Mouse (Mus musculus): ENCODE data around the gene Iqgap1.

Iqgap1 gene

GRCm38 (mm10) chr7:80825843-80826403, at the start of gene Iqgap1:
Iqgap1 (minus strand) TSS chr7:80825974.
- no peak for DNase-seq (ENCODE audit: low read depth, low spot score)

- no peak for DNase-seq (ENCODE audit: low read depth, low spot score)
Observed at GRCm38 (mm10) chr7:80873631-80874030, 47.9 kb upstream of the Iqgap1 start.

- no peak for DNase-seq (ENCODE audit: low read depth, low spot score)
Observed at GRCm38 (mm10) chr7:80873038-80873437, 47.3 kb upstream of the Iqgap1 start.

- DNase-seq (ENCODE audit: low read depth, low spot score): no peak
Observed at GRCm38 (mm10) chr7:80868686-80869085, 42.9 kb upstream of the Iqgap1 start.

- DNase-seq (ENCODE audit: low read depth, low spot score): no peak
Observed at GRCm38 (mm10) chr7:80866514-80867147, 40.9 kb upstream of the Iqgap1 start.

GRCm38 (mm10) chr7:80865521-80865920, 39.7 kb upstream of the Iqgap1 start:
- DNase-seq (ENCODE audit: low read depth, low spot score): peak; percentile 63

GRCm38 (mm10) chr7:80864831-80865230, 39.1 kb upstream of the Iqgap1 start:
- peak; percentile 91 for DNase-seq (ENCODE audit: low read depth, low spot score)

GRCm38 (mm10) chr7:80864151-80864550, 38.4 kb upstream of the Iqgap1 start:
- DNase-seq (ENCODE audit: low read depth, low spot score): peak; percentile 58

- DNase-seq (ENCODE audit: low read depth, low spot score): peak; percentile 51
Observed at GRCm38 (mm10) chr7:80863520-80863919, 37.7 kb upstream of the Iqgap1 start.

- DNase-seq (ENCODE audit: low read depth, low spot score): peak; percentile 60
Observed at GRCm38 (mm10) chr7:80862475-80862874, 36.7 kb upstream of the Iqgap1 start.

GRCm38 (mm10) chr7:80860729-80861274, 35.0 kb upstream of the Iqgap1 start, which contains the start of gene Zscan2:
Zscan2 (plus strand) TSS chr7:80860920.
- peak; percentile 94 for DNase-seq (ENCODE audit: low read depth, low spot score)

- DNase-seq (ENCODE audit: low read depth, low spot score): peak; percentile 88
Observed at GRCm38 (mm10) chr7:80860227-80860626, 34.5 kb upstream of the Iqgap1 start.

GRCm38 (mm10) chr7:80857181-80857580, 31.4 kb upstream of the Iqgap1 start:
- DNase-seq (ENCODE audit: low read depth, low spot score): peak; percentile 73

- no peak for DNase-seq (ENCODE audit: low read depth, low spot score)
Observed at GRCm38 (mm10) chr7:80855316-80855715, 29.5 kb upstream of the Iqgap1 start.

GRCm38 (mm10) chr7:80853218-80853617, 27.4 kb upstream of the Iqgap1 start:
- DNase-seq (ENCODE audit: low read depth, low spot score): no peak

- no peak for DNase-seq (ENCODE audit: low read depth, low spot score)
Observed at GRCm38 (mm10) chr7:80850520-80850919, 24.7 kb upstream of the Iqgap1 start.

GRCm38 (mm10) chr7:80849710-80850109, 23.9 kb upstream of the Iqgap1 start:
- DNase-seq (ENCODE audit: low read depth, low spot score): peak; percentile 71

GRCm38 (mm10) chr7:80849267-80849666, 23.5 kb upstream of the Iqgap1 start:
- no peak for DNase-seq (ENCODE audit: low read depth, low spot score)

GRCm38 (mm10) chr7:80846709-80847108, 20.9 kb upstream of the Iqgap1 start:
- DNase-seq (ENCODE audit: low read depth, low spot score): no peak

- no peak for DNase-seq (ENCODE audit: low read depth, low spot score)
Observed at GRCm38 (mm10) chr7:80846280-80846678, 20.5 kb upstream of the Iqgap1 start.

- DNase-seq (ENCODE audit: low read depth, low spot score): no peak
Observed at GRCm38 (mm10) chr7:80845621-80846279, 20.0 kb upstream of the Iqgap1 start.

- no peak for DNase-seq (ENCODE audit: low read depth, low spot score)
Observed at GRCm38 (mm10) chr7:80844691-80845090, 18.9 kb upstream of the Iqgap1 start.
